Mouse (Mus musculus): ENCODE measurements around the gene Gm21028. TPM values are rescaled to one million over a fixed set of nuclear protein-coding genes. Genes with fewer than 3 reads are reported as not detected.
"Not testable (repeated sequence)": the region's sequence is repeated elsewhere in the genome, so short reads cannot be mapped to it uniquely, and the experiment has no call there.

The Gm21028 gene
- polyA plus RNA-seq (2015; fragmentation: Nextera tagmentation; extraction: Ambion mirVana) = not detected in 2 replicates

GRCm38 (mm10) chr7:42578488-42578887, at the start of gene Gm21028:
TSS of gene Gm21028 (minus strand) at chr7:42578588.
- Histone ChIP-seq H3K27ac (ENCODE audit: low read length) (no peak within 1 kb of the TSS), H3K4me1 (ENCODE audit: control insufficient read depth, insufficient read depth, low read length) (no peaks in the 10 kb centered on the region), H3K27me3 (ENCODE audit: control insufficient read depth, insufficient read depth, low read length) (no peaks in the 10 kb centered on the region), H3K9me3 (replicated peaks; ENCODE audit: control insufficient read depth, low read length) (peaks cover 11% of the 10 kb centered on the region; the same call in 1 of the 2 replicates), H3K36me3 (ENCODE audit: control insufficient read depth, insufficient read depth, low read length) (peaks cover 4% of the 10 kb centered on the region; the same call in 1 of the 2 replicates), H3K9ac (ENCODE audit: low read length) (no peak within 1 kb of the TSS), H3K4me2 (ENCODE audit: low read depth, low read length) (no peak within 1 kb of the TSS), H3K4me3 (replicated peaks; ENCODE audit: low read length) (no peak within 1 kb of the TSS)
- ATAC-seq (ENCODE audit: insufficient read depth, low FRiP score) = no peak
- WGBS = 91% methylated on average over 5 of the region's 5 CpGs

GRCm38 (mm10) chr7:42595666-42596065, 17.3 kb upstream of the Gm21028 start:
- not testable (repeated sequence) for H3K36me3 ChIP-seq (ENCODE audit: control insufficient read depth, insufficient read depth, low read length); H3K9me3 ChIP-seq (replicated peaks; ENCODE audit: control insufficient read depth, low read length); H3K4me1 ChIP-seq (ENCODE audit: control insufficient read depth, insufficient read depth, low read length); H3K9ac ChIP-seq (ENCODE audit: low read length); H3K27me3 ChIP-seq (ENCODE audit: control insufficient read depth, insufficient read depth, low read length); H3K27ac ChIP-seq (ENCODE audit: low read length); H3K4me3 ChIP-seq (replicated peaks; ENCODE audit: low read length); ATAC-seq (ENCODE audit: insufficient read depth, low FRiP score); H3K4me2 ChIP-seq (ENCODE audit: low read depth, low read length)

- not testable (repeated sequence) for H3K4me1 ChIP-seq (ENCODE audit: control insufficient read depth, insufficient read depth, low read length); ATAC-seq (ENCODE audit: insufficient read depth, low FRiP score); H3K36me3 ChIP-seq (ENCODE audit: control insufficient read depth, insufficient read depth, low read length); H3K4me2 ChIP-seq (ENCODE audit: low read depth, low read length); H3K4me3 ChIP-seq (replicated peaks; ENCODE audit: low read length); H3K9ac ChIP-seq (ENCODE audit: low read length); H3K9me3 ChIP-seq (replicated peaks; ENCODE audit: control insufficient read depth, low read length); H3K27me3 ChIP-seq (ENCODE audit: control insufficient read depth, insufficient read depth, low read length); H3K27ac ChIP-seq (ENCODE audit: low read length)
- 91% methylated on average over 11 of the region's 11 CpGs for WGBS
Observed at GRCm38 (mm10) chr7:42592413-42592812, 14.0 kb upstream of the Gm21028 start, which contains the start of gene Zfp977. TSS of gene Zfp977 (minus strand) at chr7:42592547.

- not testable (repeated sequence) for H3K36me3 ChIP-seq (ENCODE audit: control insufficient read depth, insufficient read depth, low read length); H3K4me1 ChIP-seq (ENCODE audit: control insufficient read depth, insufficient read depth, low read length); H3K27ac ChIP-seq (ENCODE audit: low read length); H3K4me2 ChIP-seq (ENCODE audit: low read depth, low read length); H3K9ac ChIP-seq (ENCODE audit: low read length); H3K4me3 ChIP-seq (replicated peaks; ENCODE audit: low read length); H3K9me3 ChIP-seq (replicated peaks; ENCODE audit: control insufficient read depth, low read length); H3K27me3 ChIP-seq (ENCODE audit: control insufficient read depth, insufficient read depth, low read length); ATAC-seq (ENCODE audit: insufficient read depth, low FRiP score)
Observed at GRCm38 (mm10) chr7:42591311-42591710, 12.9 kb upstream of the Gm21028 start.

GRCm38 (mm10) chr7:42551766-42552165, 26.6 kb downstream of the Gm21028 start:
- no peaks in the 10 kb centered on the region for H3K27me3 ChIP-seq (ENCODE audit: control insufficient read depth, insufficient read depth, low read length)
- H3K4me1 ChIP-seq (ENCODE audit: control insufficient read depth, insufficient read depth, low read length) = no peaks in the 10 kb centered on the region
- no peak for ATAC-seq (ENCODE audit: insufficient read depth, low FRiP score)
- H3K9ac ChIP-seq (ENCODE audit: low read length) = no peak overlapping the region
- H3K36me3 ChIP-seq (ENCODE audit: control insufficient read depth, insufficient read depth, low read length) = no peaks in the 10 kb centered on the region
- 80% methylated on average over 3 of the region's 3 CpGs for WGBS
- H3K9me3 ChIP-seq (replicated peaks; ENCODE audit: control insufficient read depth, low read length) = no peaks in the 10 kb centered on the region; the same call in 1 of the 2 replicates
- H3K27ac ChIP-seq (ENCODE audit: low read length) = no peak overlapping the region
- no peak overlapping the region for H3K4me3 ChIP-seq (replicated peaks; ENCODE audit: low read length)
- no peak overlapping the region for H3K4me2 ChIP-seq (ENCODE audit: low read depth, low read length)

Small RNA genes lying within 50 kb of the gene (microRNA-seq; reads per million reads assigned to microRNA genes)
- gene Gm24938 = not detected

Other genes with a start within 250 kb of the Gm21028 start
- gene 4933421I07Rik, start 130.5 kb downstream of the Gm21028 start, polyA plus RNA-seq (2015; fragmentation: Nextera tagmentation; extraction: Ambion mirVana) = not detected in 2 replicates
- 7.9 and 8.3 TPM in 2 replicates for gene Zfp141, start 72.8 kb downstream of the Gm21028 start, polyA plus RNA-seq (2015; fragmentation: Nextera tagmentation; extraction: Ambion mirVana)
- gene Zfp977, start 14.0 kb upstream of the Gm21028 start, polyA plus RNA-seq (2015; fragmentation: Nextera tagmentation; extraction: Ambion mirVana) = 0.95 and 1.9 TPM in 2 replicates
- 3.2 and 3.7 TPM in 2 replicates for gene Zfp976, start 64.0 kb upstream of the Gm21028 start, polyA plus RNA-seq (2015; fragmentation: Nextera tagmentation; extraction: Ambion mirVana)
- 7.8 and 8.1 TPM in 2 replicates for gene Zfp975, start 114.2 kb upstream of the Gm21028 start, polyA plus RNA-seq (2015; fragmentation: Nextera tagmentation; extraction: Ambion mirVana)
- not detected in 2 replicates for gene Gm17067, start 148.4 kb upstream of the Gm21028 start, polyA plus RNA-seq (2015; fragmentation: Nextera tagmentation; extraction: Ambion mirVana)
- not detected in 2 replicates for gene Vmn2r62, start 214.9 kb upstream of the Gm21028 start, polyA plus RNA-seq (2015; fragmentation: Nextera tagmentation; extraction: Ambion mirVana)

All from stomach, embryonic 16.5 days (tissue).